Mouse (Mus musculus) kidney, embryonic 14.5 days (tissue): ENCODE data around the gene Il1r1. TPM values are rescaled to one million over a fixed set of nuclear protein-coding genes. Genes with fewer than 3 reads are reported as not detected.

ENCODE experiments used
- ATAC-seq: fragments of 200-750 bp; cut with Nextera tagmentation; 2 replicates; pipeline ENCODE4 v1.8.0; 2017; ENCODE audit warnings: moderate number of reproducible peaks, mild to moderate bottlenecking, moderate TSS enrichment, moderate library complexity; ENCODE audit not compliant: low FRiP score, low TSS enrichment
- H3K27ac ChIP-seq: fragments of 300-500 bp; sonication (generic); 2 replicates; pipeline ENCODE4 v1.5.1; 2014; ENCODE audit warnings: low read depth, mild to moderate bottlenecking, low read length, moderate library complexity, mixed read lengths
- H3K27me3 ChIP-seq: fragments of 300-500 bp; sonication (generic); 2 replicates; pipeline ENCODE4 v1.6.1; 2014; ENCODE audit warnings: mild to moderate bottlenecking, low read length; ENCODE audit not compliant: control insufficient read depth, insufficient read depth
- H3K36me3 ChIP-seq: fragments of 300-500 bp; sonication (generic); 2 replicates; pipeline ENCODE4 v1.6.1; 2014; ENCODE audit warnings: low read length, mixed read lengths; ENCODE audit not compliant: control insufficient read depth, insufficient read depth
- H3K4me1 ChIP-seq: fragments of 300-500 bp; sonication (generic); 2 replicates; pipeline ENCODE4 v1.6.1; 2014; ENCODE audit warnings: low read length, mixed read lengths; ENCODE audit not compliant: control insufficient read depth, insufficient read depth
- H3K4me2 ChIP-seq: fragments of 300-500 bp; sonication (generic); replicated peaks from 2 replicates; pipeline ENCODE4 v1.6.1; 2014; ENCODE audit warnings: low read depth, mild to moderate bottlenecking, low read length
- H3K4me3 ChIP-seq: fragments of 300-500 bp; sonication (generic); 2 replicates; pipeline ENCODE4 v1.5.1; 2014; ENCODE audit warnings: mild to moderate bottlenecking, low read length
- H3K9ac ChIP-seq: fragments of 300-500 bp; sonication (generic); 2 replicates; pipeline ENCODE4 v1.6.1; 2014; ENCODE audit warnings: low read depth, mild to moderate bottlenecking, low read length, moderate library complexity
- H3K9me3 ChIP-seq: fragments of 300-500 bp; sonication (generic); 2 replicates; pipeline ENCODE4 v1.6.1; 2016; ENCODE audit warnings: low read length; ENCODE audit not compliant: control insufficient read depth
- WGBS: fragments of 180-500 bp; shearing (Covaris S2); extraction: QIAGEN DNeasy Blood & Tissue Kit; methylation state at CpG from one replicate; pipeline ENCODE4 v1.1.7; 2014; 5-methylcytosine and 5-hydroxymethylcytosine counted together
- polyA plus RNA-seq: library from polyadenylated mRNA; unstranded; fragments of >200 nt; fragmentation: Nextera tagmentation; extraction: Ambion mirVana; gene quantifications from 2 replicates; pipeline ENCODE4 v1.2.1, GENCODE M21; 2014

Il1r1 gene
- polyA plus RNA-seq: 2.5 and 4.2 TPM in 2 replicates

- Histone ChIP-seq H3K27me3 (no peaks in the 10 kb centered on the region), H3K4me3 (0 out of 2 replicates have a peak within 1 kb of the TSS, but pooled peaks have one; percentile 0), H3K36me3 (no peaks in the 10 kb centered on the region), H3K4me2 (peak within 1 kb of the TSS; percentile 23; the same call in 1 of the 2 replicates), H3K27ac (peak within 1 kb of the TSS; percentile 30; the same call in 1 of the 2 replicates), H3K9ac (no peak within 1 kb of the TSS), H3K9me3 (peaks cover under 1% of the 10 kb centered on the region; the same call in 1 of the 2 replicates), H3K4me1 (peaks cover 11% of the 10 kb centered on the region)
- WGBS: 29% methylated on average over 12 of the region's 12 CpGs
- peak; percentile 32; the same call in 1 of the 2 replicates for ATAC-seq
These were observed at the start of gene Il1r1 for GRCm38 (mm10) chr1:40224539-40225284. Gene Il1r1, plus strand, starts transcription at chr1:40225080.

- Histone ChIP-seq H3K4me3 (no peak overlapping the region), H3K27me3 (no peaks in the 10 kb centered on the region), H3K9me3 (no peaks in the 10 kb centered on the region; the same call in 1 of the 2 replicates), H3K4me1 (no peaks in the 10 kb centered on the region), H3K36me3 (no peaks in the 10 kb centered on the region), H3K27ac (no peak overlapping the region), H3K9ac (no peak overlapping the region), H3K4me2 (no peak overlapping the region)
- WGBS: 91% methylated on average over 5 of the region's 5 CpGs
- ATAC-seq: no peak
These were observed 49.8 kb upstream of the Il1r1 start for GRCm38 (mm10) chr1:40175123-40175522.

GRCm38 (mm10) chr1:40175797-40176196, 49.1 kb upstream of the Il1r1 start:
- H3K36me3 ChIP-seq: no peaks in the 10 kb centered on the region
- 100% methylated on average over 1 of the region's 1 CpGs for WGBS

GRCm38 (mm10) chr1:40179031-40179430, 45.8 kb upstream of the Il1r1 start:
- H3K4me2 ChIP-seq: no peak overlapping the region
- H3K9me3 ChIP-seq: no peaks in the 10 kb centered on the region; the same call in 1 of the 2 replicates
- H3K27me3 ChIP-seq: no peaks in the 10 kb centered on the region
- H3K27ac ChIP-seq: no peak overlapping the region
- no peak for ATAC-seq
- H3K9ac ChIP-seq: no peak overlapping the region
- no peak overlapping the region for H3K4me3 ChIP-seq
- H3K36me3 ChIP-seq: no peaks in the 10 kb centered on the region
- no peaks in the 10 kb centered on the region for H3K4me1 ChIP-seq
- 63% methylated on average over 4 of the region's 4 CpGs for WGBS

More at GRCm38 (mm10) chr1:40175797-40176196, 49.1 kb upstream of the Il1r1 start:
- Histone ChIP-seq H3K4me1 (no peaks in the 10 kb centered on the region), H3K9me3 (no peaks in the 10 kb centered on the region; the same call in 1 of the 2 replicates), H3K4me3 (no peak overlapping the region), H3K9ac (no peak overlapping the region), H3K27me3 (no peaks in the 10 kb centered on the region), H3K4me2 (no peak overlapping the region), H3K27ac (no peak overlapping the region)
- no peak for ATAC-seq

- H3K4me1 ChIP-seq: no peaks in the 10 kb centered on the region
- H3K4me3 ChIP-seq: no peak overlapping the region
- no peak overlapping the region for H3K9ac ChIP-seq
- peak; percentile 9; the same call in 1 of the 2 replicates for ATAC-seq
- H3K4me2 ChIP-seq: no peak overlapping the region
- no peaks in the 10 kb centered on the region; the same call in 1 of the 2 replicates for H3K9me3 ChIP-seq
- H3K27ac ChIP-seq: no peak overlapping the region
- no peaks in the 10 kb centered on the region for H3K36me3 ChIP-seq
- H3K27me3 ChIP-seq: no peaks in the 10 kb centered on the region
- WGBS: 46% methylated on average over 1 of the region's 1 CpGs
These were observed 45.4 kb upstream of the Il1r1 start for GRCm38 (mm10) chr1:40179493-40179892.

- Histone ChIP-seq H3K9ac (no peak overlapping the region), H3K4me3 (no peak overlapping the region), H3K36me3 (no peaks in the 10 kb centered on the region), H3K27me3 (no peaks in the 10 kb centered on the region), H3K9me3 (no peaks in the 10 kb centered on the region; the same call in 1 of the 2 replicates), H3K4me2 (no peak overlapping the region), H3K4me1 (no peaks in the 10 kb centered on the region), H3K27ac (no peak overlapping the region)
- WGBS: 87% methylated on average over 2 of the region's 2 CpGs
- no peak for ATAC-seq
These were observed 44.0 kb upstream of the Il1r1 start for GRCm38 (mm10) chr1:40180861-40181260.

- ATAC-seq: no peak
- no peak overlapping the region for H3K4me3 ChIP-seq
- H3K36me3 ChIP-seq: no peaks in the 10 kb centered on the region
- no peaks in the 10 kb centered on the region for H3K27me3 ChIP-seq
- H3K27ac ChIP-seq: no peak overlapping the region
- no peaks in the 10 kb centered on the region; the same call in 1 of the 2 replicates for H3K9me3 ChIP-seq
- H3K4me1 ChIP-seq: no peaks in the 10 kb centered on the region
- WGBS: 64% methylated on average over 3 of the region's 3 CpGs
- H3K4me2 ChIP-seq: no peak overlapping the region
- H3K9ac ChIP-seq: no peak overlapping the region
These were observed 43.2 kb upstream of the Il1r1 start for GRCm38 (mm10) chr1:40181716-40182115.

- H3K9ac ChIP-seq: no peak overlapping the region
- H3K27me3 ChIP-seq: no peaks in the 10 kb centered on the region
- H3K27ac ChIP-seq: no peak overlapping the region
- ATAC-seq: no peak
- H3K9me3 ChIP-seq: no peaks in the 10 kb centered on the region
- no peaks in the 10 kb centered on the region for H3K36me3 ChIP-seq
- no peak overlapping the region for H3K4me2 ChIP-seq
- H3K4me1 ChIP-seq: no peaks in the 10 kb centered on the region
- H3K4me3 ChIP-seq: no peak overlapping the region
These were observed 41.5 kb upstream of the Il1r1 start for GRCm38 (mm10) chr1:40183410-40183809.

GRCm38 (mm10) chr1:40187961-40188360, 36.9 kb upstream of the Il1r1 start:
- H3K4me1 ChIP-seq: no peaks in the 10 kb centered on the region
- H3K4me3 ChIP-seq: no peak overlapping the region
- H3K4me2 ChIP-seq: no peak overlapping the region
- H3K27ac ChIP-seq: no peak overlapping the region
- no peaks in the 10 kb centered on the region for H3K36me3 ChIP-seq
- H3K9ac ChIP-seq: no peak overlapping the region
- no peaks in the 10 kb centered on the region for H3K9me3 ChIP-seq
- H3K27me3 ChIP-seq: no peaks in the 10 kb centered on the region
- no peak for ATAC-seq
- WGBS: 79% methylated on average over 1 of the region's 1 CpGs
